Mouse (Mus musculus): Measurements from ENCODE around the gene Phf11c. TPM values are rescaled to one million over a fixed set of nuclear protein-coding genes. Genes with fewer than 3 reads are reported as not detected.
"Not testable (repeated sequence)": the region's sequence is repeated elsewhere in the genome, so short reads cannot be mapped to it uniquely, and the experiment has no call there.

Gene Phf11c
- under 1 TPM; 0.28 to 0.38 TPM for total RNA-seq (2021)
- long read RNA-seq, experiment 1 = 0 reads
- long read RNA-seq, experiment 2 = 0 reads

DNA sequence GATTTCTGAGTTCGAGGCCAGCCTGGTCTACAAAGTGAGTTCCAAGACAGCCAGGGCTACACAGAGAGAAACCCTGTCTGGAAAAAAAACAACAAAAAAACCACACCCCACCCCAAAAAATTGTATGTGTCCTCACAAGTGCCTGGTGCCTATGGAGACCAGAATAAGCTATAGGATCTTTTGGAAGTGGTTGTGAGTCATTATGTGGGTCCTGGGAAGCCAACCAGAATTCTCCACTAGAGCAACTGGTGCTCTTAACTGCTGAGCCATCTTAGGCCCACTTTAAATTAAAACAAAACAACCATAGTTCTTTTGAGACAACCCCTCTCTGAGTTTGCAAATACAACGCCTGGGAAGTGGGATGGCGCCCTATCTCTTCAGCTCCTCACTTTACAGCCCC is at the start of gene Phf11c:
Phf11c (minus strand) TSS at position 101 of the 400 bp plus-strand sequence.
- DNase-seq = no peak

DNA sequence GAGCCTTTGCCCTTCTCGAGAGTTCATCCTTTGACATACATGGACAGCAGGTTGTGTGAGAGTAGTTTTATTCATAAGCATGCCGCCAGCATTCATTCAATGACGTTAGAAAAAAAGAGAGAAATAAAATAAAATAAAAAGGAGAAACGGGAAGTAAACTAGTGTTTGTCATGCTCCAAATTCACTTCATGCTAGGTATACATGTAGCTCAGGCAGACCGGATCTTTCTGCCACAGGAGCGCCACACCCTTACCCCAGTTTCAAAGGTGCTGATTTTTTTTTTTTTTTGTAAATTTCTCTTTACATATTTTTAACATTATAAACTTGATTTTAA is 46.3 kb upstream of the Phf11c start:
- no peak for DNase-seq

- DNase-seq = peak; percentile 95
Observed at GRCm38 (mm10) chr14:59440558-59441471, 45.6 kb upstream of the Phf11c start, which contains the start of the genes Setdb2 and Cab39l. Setdb2 (minus strand) TSS chr14:59440884. Cab39l (plus strand) TSS chr14:59440972.

GRCm38 (mm10) chr14:59440039-59440438 is 44.9 kb upstream of the Phf11c start:
- no peak for DNase-seq

GRCm38 (mm10) chr14:59438505-59438904 is 43.3 kb upstream of the Phf11c start:
- no peak for DNase-seq

- no peak for DNase-seq
Observed at GRCm38 (mm10) chr14:59437398-59437797, 42.2 kb upstream of the Phf11c start.

GRCm38 (mm10) chr14:59435206-59435605 is 40.0 kb upstream of the Phf11c start:
- DNase-seq = no peak

DNA sequence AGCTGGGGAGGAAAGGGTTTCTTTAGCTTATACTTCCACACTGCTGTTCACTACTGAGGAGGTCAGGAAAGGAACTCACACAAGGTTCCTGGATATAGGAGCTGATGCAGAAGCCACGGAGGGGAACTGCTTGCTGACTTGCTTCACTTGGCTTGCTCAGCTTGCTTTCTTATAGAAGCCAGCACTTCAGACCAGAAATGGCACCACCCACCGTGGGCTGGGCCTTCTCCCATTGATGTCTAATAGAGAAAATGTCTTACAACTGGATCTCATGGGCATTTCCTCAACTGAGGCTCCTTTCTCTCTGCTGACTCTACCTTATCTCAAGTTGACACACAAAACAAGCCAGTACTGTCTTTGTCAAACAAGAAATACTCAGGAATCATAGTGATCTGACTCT is 38.7 kb upstream of the Phf11c start:
- DNase-seq = no peak

GRCm38 (mm10) chr14:59430556-59430955 is 35.4 kb upstream of the Phf11c start:
- no peak for DNase-seq

DNA sequence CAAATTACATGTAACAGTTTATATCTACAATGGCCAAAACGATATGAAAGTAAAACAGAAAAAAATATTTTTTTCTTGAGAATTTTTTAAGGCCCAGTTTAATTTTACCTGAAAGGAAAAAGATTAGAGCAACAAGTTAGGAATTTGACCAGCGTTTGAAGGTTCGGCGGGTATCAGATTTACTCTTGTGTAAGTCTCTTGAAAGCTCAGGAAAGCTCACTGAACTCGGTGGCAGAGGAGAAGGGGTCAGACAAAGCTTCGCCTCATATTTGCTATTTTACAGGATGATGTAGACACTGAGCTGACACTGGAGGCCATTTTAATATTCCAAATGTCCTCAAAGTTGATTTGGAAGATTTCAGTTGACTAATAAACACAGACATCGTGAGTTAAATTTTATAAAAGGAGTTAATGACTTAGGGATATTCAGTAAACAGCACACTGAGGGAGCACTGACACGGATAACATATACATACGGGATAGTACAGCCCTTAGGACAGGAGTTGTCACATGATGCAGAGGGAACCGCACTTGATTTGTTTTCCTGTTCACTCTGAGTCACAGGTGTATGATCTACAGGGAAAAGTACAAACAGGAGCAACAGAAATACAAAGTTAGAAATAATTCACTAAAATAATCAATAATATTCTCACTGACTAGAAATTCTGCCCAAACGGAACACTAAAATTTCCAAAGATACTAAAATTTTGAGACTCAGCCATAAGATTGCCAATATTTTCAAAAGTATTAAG is 27.9 kb upstream of the Phf11c start:
- no peak for DNase-seq

DNA sequence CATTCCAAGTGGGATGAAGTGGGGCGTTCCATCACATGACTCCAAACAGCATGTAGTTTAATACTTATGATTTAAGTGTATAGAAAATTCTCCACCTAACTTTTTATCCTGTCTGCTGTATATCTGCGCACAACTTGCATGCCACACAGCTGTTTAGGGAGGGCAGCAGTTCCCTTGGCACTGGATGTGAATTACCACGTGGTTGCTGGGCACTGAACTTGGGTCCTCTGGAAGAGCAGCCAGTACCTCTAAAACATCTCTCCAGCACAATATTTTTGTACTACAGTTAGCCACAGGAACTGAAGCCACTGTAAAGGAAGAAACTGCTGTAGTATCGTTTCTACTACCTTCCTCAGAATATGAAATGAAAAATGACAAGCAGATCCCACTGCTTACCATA is 23.0 kb upstream of the Phf11c start:
- no peak for DNase-seq

DNA sequence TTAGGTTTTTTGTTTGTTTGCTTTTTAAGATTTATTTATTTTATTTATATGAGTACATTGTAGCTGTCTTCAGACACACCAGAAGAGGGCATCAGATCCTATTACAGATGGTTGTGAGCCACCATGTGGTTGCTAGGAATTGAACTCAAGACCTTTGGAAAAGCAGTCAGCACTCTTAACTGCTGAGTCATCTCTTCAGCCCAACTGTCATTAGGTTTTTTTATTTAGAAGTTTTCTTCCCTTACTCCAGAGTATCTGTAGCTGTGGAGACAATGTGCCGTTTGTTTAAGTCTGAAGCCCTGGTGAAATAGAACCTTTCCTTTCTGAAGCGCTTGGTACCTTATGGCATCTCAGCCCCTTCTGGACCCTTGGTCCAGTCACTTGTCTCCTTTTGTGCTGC is 19.8 kb upstream of the Phf11c start:
- not testable (repeated sequence) for DNase-seq

GRCm38 (mm10) chr14:59396999-59397398 is 1.8 kb upstream of the Phf11c start:
- no peak for DNase-seq

- DNase-seq = not testable (repeated sequence)
Observed at GRCm38 (mm10) chr14:59390181-59390580, 5.0 kb downstream of the Phf11c start.

GRCm38 (mm10) chr14:59389532-59389931 is 5.6 kb downstream of the Phf11c start:
- DNase-seq = no peak

GRCm38 (mm10) chr14:59370348-59371068 is 24.7 kb downstream of the Phf11c start:
- DNase-seq = no peak

- DNase-seq = no peak
Observed at GRCm38 (mm10) chr14:59366386-59367105, 28.6 kb downstream of the Phf11c start.

GRCm38 (mm10) chr14:59365244-59365644 is 29.9 kb downstream of the Phf11c start, which contains the start of gene Phf11d:
Phf11d (minus strand) TSS chr14:59365470.
- DNase-seq = peak; percentile 15

GRCm38 (mm10) chr14:59341189-59341588 is 54.0 kb downstream of the Phf11c start, which contains the start of gene Phf11b:
Phf11b (minus strand) TSS chr14:59341351.
- DNase-seq = not testable (repeated sequence)

DNA sequence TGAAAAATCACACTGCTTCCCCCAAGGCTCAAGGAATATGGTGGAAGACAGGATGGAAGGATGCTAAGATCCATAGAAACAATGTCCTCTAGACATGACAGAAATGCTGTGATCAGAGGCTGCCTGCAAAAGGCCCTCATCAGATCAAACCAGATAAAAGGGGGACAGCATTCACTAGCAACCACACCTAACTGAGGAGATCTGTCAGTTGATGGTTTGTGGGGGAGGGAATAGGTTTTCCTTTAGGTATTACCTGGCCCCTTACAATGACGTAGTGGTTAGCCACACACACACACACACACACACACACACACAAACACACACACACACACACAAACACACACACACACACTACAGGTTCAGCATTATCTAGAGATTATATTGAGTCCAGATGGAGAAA is 55.6 kb downstream of the Phf11c start:
- no peak for DNase-seq

- not testable (repeated sequence) for DNase-seq
Observed at GRCm38 (mm10) chr14:59336056-59336455, 59.1 kb downstream of the Phf11c start.
